In the genomic region with DNA sequence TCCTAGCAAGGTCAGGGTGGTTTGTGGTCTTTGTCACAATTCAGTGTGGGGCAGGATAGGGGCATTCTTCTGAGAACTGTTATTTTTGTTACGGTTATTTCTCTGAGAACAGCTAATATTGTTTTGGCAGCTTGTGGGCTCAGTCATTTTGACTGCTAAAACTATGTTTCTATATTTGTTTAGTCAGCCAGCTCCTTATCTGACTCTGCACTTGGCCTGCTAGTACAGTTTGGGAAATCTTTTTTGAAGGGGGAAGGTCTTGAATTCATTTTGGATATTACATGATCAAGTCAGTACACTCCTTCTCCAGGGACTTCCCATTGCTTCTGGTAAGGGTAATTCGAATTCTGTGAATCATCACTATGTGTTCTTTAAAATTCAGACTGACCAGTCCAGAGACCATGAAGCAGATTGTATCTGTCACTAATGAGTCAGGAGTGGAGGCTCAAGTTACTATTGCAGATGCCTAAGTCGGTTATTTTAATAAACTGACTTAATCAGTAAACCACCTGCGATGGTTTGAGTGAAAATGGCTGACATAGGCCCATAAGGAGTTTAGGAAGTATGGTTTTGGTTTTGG, we compare ENCODE assay signal across 23 mouse cellular contexts. TPM values are rescaled to one million over a fixed set of nuclear protein-coding genes. Genes with fewer than 3 reads are reported as not detected.
A peak's percentile ranks its signal among the peaks of the same experiment; 100 is the strongest.
DNase-seq lines count a peak whose midpoint lies in the region; ATAC-seq and TF ChIP-seq lines count a peak whose summit lies in the region.
"Had no signal": no experiment of that assay in that cellular context is flagged by ENCODE, and none has a peak within 500 bp of the region (broad histone marks: within the 10 kb centered on the region; RNA-seq: fewer than 3 reads in every experiment).

No protein-coding gene starts in this region.

- peaks cover 28% of the 10 kb centered on the region for H3K4me1 ChIP-seq in heart, embryonic 16.5 days (ENCODE audit: control insufficient read depth, insufficient read depth, low read length)
- 0 out of 2 replicates have a peak, but pooled peaks cover 3% of the 10 kb centered on the region for H3K4me1 ChIP-seq in intestine, postnatal 0 days (replicated peaks; ENCODE audit: control insufficient read depth, insufficient read depth, low read length)

- DNase-seq in heart, adult 8-10 months (ENCODE audit: low spot score): no peak
- peak; percentile 30 for DNase-seq in Patski (ENCODE audit: low read depth, low spot score)
- DNase-seq in layer of hippocampus, adult 8-10 months (ENCODE audit: low spot score in 2 of 2): no peak
- DNase-seq in gastrocnemius, postnatal 4 days (ENCODE audit: low spot score in 2 of 2): no peak
- DNase-seq: adrenal gland, adult 2 months; adrenal gland, postnatal 36 days; B cell, adult 2 months; cerebellum, adult 2 months; cerebellum, postnatal 10 days; gastrocnemius, adult 2 months; gastrocnemius, postnatal 25 days; heart, adult 18-20 months; kidney, adult 8-10 months had no signal

- no peak overlapping the region for H3ac ChIP-seq in C2C12 (ENCODE audit: control insufficient read depth, insufficient read length, low read depth)

- H3K79me2 ChIP-seq in C2C12 (ENCODE audit: control insufficient read depth, insufficient read depth): no peaks in the 10 kb centered on the region

- H3K4me3 ChIP-seq in heart, embryonic 16.5 days (ENCODE audit: low read length): no peak overlapping the region
- no peak overlapping the region for H3K4me3 ChIP-seq in C2C12 (ENCODE audit: insufficient read depth, poor library complexity, severe bottlenecking)
- H3K4me3 ChIP-seq in intestine, postnatal 0 days (ENCODE audit: low read depth, low read length): no peak overlapping the region
- H3K4me3 ChIP-seq: embryonic facial prominence, embryonic 10.5 days; erythroblast, embryonic 14.5 days; forebrain, embryonic 10.5 days; gastrocnemius, adult 2 months; heart, embryonic 12.5 days; hindbrain, embryonic 15.5 days had no signal

- no peaks in the 10 kb centered on the region for H3K36me3 ChIP-seq in heart, embryonic 16.5 days (ENCODE audit: control insufficient read depth, insufficient read depth)
- no peaks in the 10 kb centered on the region for H3K36me3 ChIP-seq in C2C12 (ENCODE audit: control insufficient read depth, insufficient read depth)
- H3K36me3 ChIP-seq in intestine, postnatal 0 days (ENCODE audit: control insufficient read depth, insufficient read depth): no peaks in the 10 kb centered on the region
- H3K36me3 ChIP-seq: embryonic facial prominence, embryonic 10.5 days; forebrain, embryonic 10.5 days; heart, embryonic 12.5 days; hindbrain, embryonic 15.5 days had no signal

- H3K9me3 ChIP-seq in heart, embryonic 16.5 days (replicated peaks; ENCODE audit: control insufficient read depth, low read length): no peaks in the 10 kb centered on the region
- H3K9me3 ChIP-seq in intestine, postnatal 0 days (ENCODE audit: control insufficient read depth): no peaks in the 10 kb centered on the region
- H3K9me3 ChIP-seq: embryonic facial prominence, embryonic 10.5 days; forebrain, embryonic 10.5 days; heart, embryonic 12.5 days; hindbrain, embryonic 15.5 days had no signal

- H3K27ac ChIP-seq in heart, embryonic 16.5 days (ENCODE audit: low read length): peak overlapping the region; percentile 31; the same call in 1 of the 2 replicates
- H3K27ac ChIP-seq in intestine, postnatal 0 days (ENCODE audit: low read depth, low read length): no peak overlapping the region
- H3K27ac ChIP-seq: embryonic facial prominence, embryonic 10.5 days; forebrain, embryonic 10.5 days; gastrocnemius, adult 2 months; hindbrain, embryonic 15.5 days had no signal

- in situ Hi-C loops in Patski (cut with MboI; ENCODE audit: low pct_unique_long_range_greater_than_20kb): no loop called here

- no peak overlapping the region for H3K9ac ChIP-seq in heart, embryonic 16.5 days (ENCODE audit: low read length)
- no peak overlapping the region for H3K9ac ChIP-seq in intestine, postnatal 0 days (ENCODE audit: low read depth, low read length)
- H3K9ac ChIP-seq: heart, embryonic 12.5 days; hindbrain, embryonic 15.5 days had no signal

- TF ChIP-seq CTCF in C2C12 (IDR thresholded peaks at IDR 0.05; ENCODE audit: control insufficient read depth, insufficient read depth, insufficient read length) (no peak), Patski (IDR thresholded peaks at IDR 0.05) (no peak)
- TF ChIP-seq CTCF in intestine, postnatal 0 days (IDR thresholded peaks at IDR 0.05; ENCODE audit: low read depth): no peak

- ATAC-seq in heart, embryonic 16.5 days (replicated peaks; ENCODE audit: extremely low read depth, insufficient read depth, low FRiP score): no peak
- no peak for ATAC-seq in Patski
- ATAC-seq in intestine, postnatal 0 days: no peak
- ATAC-seq: forebrain, embryonic 14.5 days; intestine, embryonic 16.5 days had no signal

- WGBS in heart, embryonic 16.5 days: 51% methylated on average over 4 of the region's 4 CpGs
- WGBS in intestine, postnatal 0 days: 80% methylated on average over 4 of the region's 4 CpGs

- H3K4me2 ChIP-seq in heart, embryonic 16.5 days (ENCODE audit: low read depth, low read length): no peak overlapping the region
- H3K4me2 ChIP-seq in intestine, postnatal 0 days (replicated peaks; ENCODE audit: low read depth): no peak overlapping the region
- H3K4me2 ChIP-seq: heart, embryonic 12.5 days; hindbrain, embryonic 15.5 days had no signal

- H3K79me3 ChIP-seq in C2C12 (ENCODE audit: low read depth): no peaks in the 10 kb centered on the region

- no peaks in the 10 kb centered on the region for H3K27me3 ChIP-seq in heart, embryonic 16.5 days (ENCODE audit: control insufficient read depth, insufficient read depth, low read length)
- H3K27me3 ChIP-seq in C2C12 (ENCODE audit: control insufficient read depth, insufficient read depth, insufficient read length): no peaks in the 10 kb centered on the region
- no peaks in the 10 kb centered on the region for H3K27me3 ChIP-seq in Patski
- H3K27me3 ChIP-seq in intestine, postnatal 0 days (replicated peaks; ENCODE audit: control insufficient read depth, insufficient read depth, low read length): no peaks in the 10 kb centered on the region
- H3K27me3 ChIP-seq: heart, embryonic 12.5 days; hindbrain, embryonic 15.5 days had no signal

- CTCF ChIA-PET in Patski (lab: Charles Lee): interaction anchor here (1.4 to 2.3 kb wide), 2 partner anchors 9 to 41 kb away, joined by 4 to 7 read pairs; a partner anchor contains a TSS

- POLR2A ChIA-PET in Patski (lab: Charles Lee): no interaction called here

TF ChIP-seq in C2C12, 6 proteins besides CTCF, POLR2A, EP300 and RAD21:
- TF ChIP-seq MYOG (IDR thresholded peaks at IDR 0.05; ENCODE audit: control insufficient read depth, extremely low read depth, insufficient read length): no peak
- no peak for TF ChIP-seq MAX (IDR thresholded peaks at IDR 0.05)
- TF ChIP-seq MYOD1 (IDR thresholded peaks at IDR 0.05; ENCODE audit: control insufficient read depth, insufficient read length, low read depth): peak; percentile 29
- TF ChIP-seq CEBPB (IDR thresholded peaks at IDR 0.05; ENCODE audit: low read depth): no peak
- TF ChIP-seq USF1 (IDR thresholded peaks at IDR 0.05; ENCODE audit: low read depth): no peak
- peak; percentile 35 for TF ChIP-seq FOSL1 (IDR thresholded peaks at IDR 0.05; ENCODE audit: insufficient read depth, low read length, poor library complexity, severe bottlenecking)

RNA-seq across cellular contexts. Expression of a gene that starts 9.8 kb away (rescaled TPM):
- 57.9 and 66.6 TPM in 2 replicates for polyA plus RNA-seq in heart, embryonic 16.5 days (2015; fragmentation: Nextera tagmentation; extraction: Ambion mirVana)
- 100 to 1,000 TPM; 175 to 222 (median 206) TPM for total RNA-seq in heart, adult 8-10 months (2022)
- 14.8 TPM for polyA plus RNA-seq in C2C12 (2012; fragmentation: generic; extraction: Trizol)
- polyA plus RNA-seq in Patski (2021): 92.3 TPM
- 33.7 and 35.5 TPM in 2 replicates for polyA plus RNA-seq in intestine, postnatal 0 days (2015; fragmentation: Nextera tagmentation; extraction: Ambion mirVana)
- total RNA-seq in layer of hippocampus, adult 8-10 months (2022): 10 to 100 TPM; 75.6 to 86.9 (median 83.7) TPM
- total RNA-seq in gastrocnemius, postnatal 4 days (2021): 100 to 1,000 TPM; 167 to 171 TPM
